Mouse (Mus musculus): ENCODE data around the gene Zbtb20. TPM values are rescaled to one million over a fixed set of nuclear protein-coding genes. Genes with fewer than 3 reads are reported as not detected.

The Zbtb20 gene
- polyA plus RNA-seq, 1 experiment: 4.0 TPM

DNA sequence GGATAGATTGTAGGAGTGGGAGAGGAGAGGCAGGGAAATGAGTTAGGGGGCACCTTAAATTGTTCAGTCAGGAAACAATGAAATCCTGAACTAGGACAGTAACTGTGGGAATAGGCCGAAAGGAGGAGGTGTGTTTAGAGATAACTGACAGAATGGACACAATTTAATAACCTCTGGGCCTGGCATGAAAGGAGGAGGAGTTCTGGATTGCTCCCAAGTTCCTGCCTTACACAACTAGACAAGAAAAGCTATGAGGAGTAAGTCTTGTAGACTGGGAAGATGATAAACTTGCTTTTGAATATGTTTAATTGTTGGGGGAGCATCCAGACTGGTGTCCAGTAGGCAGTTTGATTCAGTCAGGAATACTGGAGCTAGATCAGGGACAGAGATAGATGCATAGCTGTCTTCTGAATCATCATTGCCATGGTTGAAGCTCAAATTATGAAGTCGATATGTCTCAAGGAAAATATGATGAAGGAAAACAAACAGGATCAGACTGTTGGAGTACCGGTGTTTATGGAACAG, 494.9 kb downstream of the Zbtb20 start:
- H3ac ChIP-seq (ENCODE audit: control insufficient read depth, insufficient read length, low read depth): no peak overlapping the region
- H3K79me2 ChIP-seq (ENCODE audit: control insufficient read depth, insufficient read depth): peaks cover 95% of the 10 kb centered on the region
- no peak overlapping the region for H3K4me3 ChIP-seq (ENCODE audit: insufficient read depth, poor library complexity, severe bottlenecking)
- no peaks in the 10 kb centered on the region for H3K27me3 ChIP-seq (ENCODE audit: control insufficient read depth, insufficient read depth, insufficient read length)
- peaks cover 43% of the 10 kb centered on the region for H3K79me3 ChIP-seq (ENCODE audit: low read depth)
- no peak for TF ChIP-seq MAX (IDR thresholded peaks at IDR 0.05)
- no peak for TF ChIP-seq CEBPB (IDR thresholded peaks at IDR 0.05; ENCODE audit: low read depth)
- no peak for TF ChIP-seq MYOD1 (IDR thresholded peaks at IDR 0.05; ENCODE audit: control insufficient read depth, insufficient read length, low read depth)
- TF ChIP-seq CTCF (IDR thresholded peaks at IDR 0.05; ENCODE audit: control insufficient read depth, insufficient read depth, insufficient read length): no peak
- no peak for TF ChIP-seq USF1 (IDR thresholded peaks at IDR 0.05; ENCODE audit: low read depth)
- no peak for TF ChIP-seq FOSL1 (IDR thresholded peaks at IDR 0.05; ENCODE audit: insufficient read depth, low read length, poor library complexity, severe bottlenecking)
- no peak for TF ChIP-seq MYOG (IDR thresholded peaks at IDR 0.05; ENCODE audit: control insufficient read depth, extremely low read depth, insufficient read length)
- no peaks in the 10 kb centered on the region for H3K36me3 ChIP-seq (ENCODE audit: control insufficient read depth, insufficient read depth)

DNA sequence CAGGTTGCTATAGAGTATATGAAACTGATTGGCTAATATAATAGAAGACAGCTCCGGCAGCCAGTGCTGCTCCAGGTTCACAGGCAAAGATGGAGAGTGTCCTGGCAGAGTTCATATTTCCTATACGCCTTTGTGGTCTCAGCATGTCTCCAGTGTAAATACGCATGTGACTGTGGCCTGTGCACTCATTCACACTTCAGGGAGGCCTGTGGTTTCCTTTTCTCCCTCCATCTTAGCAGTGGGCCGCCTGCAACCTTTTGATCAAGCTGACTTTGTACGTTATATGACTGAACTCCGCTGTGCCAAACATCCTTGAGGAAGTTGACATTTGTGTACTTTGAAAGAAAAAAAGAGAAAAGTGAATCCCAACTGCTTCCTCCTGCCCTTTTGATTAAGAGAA, 501.1 kb downstream of the Zbtb20 start:
- Histone ChIP-seq H3K27me3 (ENCODE audit: control insufficient read depth, insufficient read depth, insufficient read length) (no peaks in the 10 kb centered on the region), H3K79me3 (ENCODE audit: low read depth) (peaks cover 19% of the 10 kb centered on the region), H3K79me2 (ENCODE audit: control insufficient read depth, insufficient read depth) (peaks cover 86% of the 10 kb centered on the region), H3K36me3 (ENCODE audit: control insufficient read depth, insufficient read depth) (peaks cover 5% of the 10 kb centered on the region), H3K4me3 (ENCODE audit: insufficient read depth, poor library complexity, severe bottlenecking) (no peak overlapping the region), H3ac (ENCODE audit: control insufficient read depth, insufficient read length, low read depth) (no peak overlapping the region)
- no peak for TF ChIP-seq MAX (IDR thresholded peaks at IDR 0.05)
- TF ChIP-seq CEBPB (IDR thresholded peaks at IDR 0.05; ENCODE audit: low read depth): no peak
- no peak for TF ChIP-seq CTCF (IDR thresholded peaks at IDR 0.05; ENCODE audit: control insufficient read depth, insufficient read depth, insufficient read length)
- TF ChIP-seq USF1 (IDR thresholded peaks at IDR 0.05; ENCODE audit: low read depth): no peak
- TF ChIP-seq MYOD1 (IDR thresholded peaks at IDR 0.05; ENCODE audit: control insufficient read depth, insufficient read length, low read depth): no peak
- TF ChIP-seq FOSL1 (IDR thresholded peaks at IDR 0.05; ENCODE audit: insufficient read depth, low read length, poor library complexity, severe bottlenecking): no peak
- TF ChIP-seq MYOG (IDR thresholded peaks at IDR 0.05; ENCODE audit: control insufficient read depth, extremely low read depth, insufficient read length): no peak

GRCm38 (mm10) chr16:43379351-43380325, 504.0 kb downstream of the Zbtb20 start:
- peaks cover 16% of the 10 kb centered on the region for H3K79me3 ChIP-seq (ENCODE audit: low read depth)
- H3K36me3 ChIP-seq (ENCODE audit: control insufficient read depth, insufficient read depth): peaks cover 13% of the 10 kb centered on the region
- TF ChIP-seq CEBPB (IDR thresholded peaks at IDR 0.05; ENCODE audit: low read depth) (no peak), FOSL1 (IDR thresholded peaks at IDR 0.05; ENCODE audit: insufficient read depth, low read length, poor library complexity, severe bottlenecking) (no peak), CTCF (IDR thresholded peaks at IDR 0.05; ENCODE audit: control insufficient read depth, insufficient read depth, insufficient read length) (no peak)
- no peaks in the 10 kb centered on the region for H3K27me3 ChIP-seq (ENCODE audit: control insufficient read depth, insufficient read depth, insufficient read length)
- H3K4me3 ChIP-seq (ENCODE audit: insufficient read depth, poor library complexity, severe bottlenecking): no peak overlapping the region
- H3ac ChIP-seq (ENCODE audit: control insufficient read depth, insufficient read length, low read depth): no peak overlapping the region
- peaks cover 69% of the 10 kb centered on the region for H3K79me2 ChIP-seq (ENCODE audit: control insufficient read depth, insufficient read depth)

DNA sequence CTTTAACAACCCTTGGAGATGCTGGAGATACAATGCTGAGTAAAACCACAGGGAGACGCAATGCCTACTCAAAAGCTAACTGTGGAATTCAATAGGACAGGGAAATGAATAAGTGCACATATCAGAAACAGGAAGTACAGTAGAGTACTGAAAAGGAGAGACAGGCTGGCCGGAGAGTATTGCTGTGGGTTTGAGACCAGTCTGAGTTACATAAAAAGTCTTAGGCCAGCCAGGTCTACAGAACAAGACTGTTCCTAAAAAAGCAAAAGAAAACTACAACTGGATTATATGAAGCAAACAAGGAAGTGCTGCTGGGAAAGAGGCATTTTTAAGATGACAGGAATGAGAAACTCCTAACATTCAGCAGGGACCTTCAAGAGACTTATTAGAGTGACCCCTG, 505.5 kb downstream of the Zbtb20 start:
- peaks cover 68% of the 10 kb centered on the region for H3K79me2 ChIP-seq (ENCODE audit: control insufficient read depth, insufficient read depth)
- no peaks in the 10 kb centered on the region for H3K27me3 ChIP-seq (ENCODE audit: control insufficient read depth, insufficient read depth, insufficient read length)
- no peak for TF ChIP-seq FOSL1 (IDR thresholded peaks at IDR 0.05; ENCODE audit: insufficient read depth, low read length, poor library complexity, severe bottlenecking)
- H3K36me3 ChIP-seq (ENCODE audit: control insufficient read depth, insufficient read depth): peaks cover 12% of the 10 kb centered on the region
- no peak overlapping the region for H3K4me3 ChIP-seq (ENCODE audit: insufficient read depth, poor library complexity, severe bottlenecking)
- H3K79me3 ChIP-seq (ENCODE audit: low read depth): peaks cover 12% of the 10 kb centered on the region
- H3ac ChIP-seq (ENCODE audit: control insufficient read depth, insufficient read length, low read depth): no peak overlapping the region

GRCm38 (mm10) chr16:43383149-43383740, 507.6 kb downstream of the Zbtb20 start:
- H3ac ChIP-seq (ENCODE audit: control insufficient read depth, insufficient read length, low read depth): no peak overlapping the region
- peaks cover 9% of the 10 kb centered on the region for H3K79me3 ChIP-seq (ENCODE audit: low read depth)
- H3K79me2 ChIP-seq (ENCODE audit: control insufficient read depth, insufficient read depth): peaks cover 53% of the 10 kb centered on the region
- H3K4me3 ChIP-seq (ENCODE audit: insufficient read depth, poor library complexity, severe bottlenecking): no peak overlapping the region
- peaks cover 12% of the 10 kb centered on the region for H3K36me3 ChIP-seq (ENCODE audit: control insufficient read depth, insufficient read depth)
- no peaks in the 10 kb centered on the region for H3K27me3 ChIP-seq (ENCODE audit: control insufficient read depth, insufficient read depth, insufficient read length)
- TF ChIP-seq MAX (IDR thresholded peaks at IDR 0.05): no peak
- no peak for TF ChIP-seq FOSL1 (IDR thresholded peaks at IDR 0.05; ENCODE audit: insufficient read depth, low read length, poor library complexity, severe bottlenecking)
- TF ChIP-seq CTCF (IDR thresholded peaks at IDR 0.05; ENCODE audit: control insufficient read depth, insufficient read depth, insufficient read length): no peak

All from C2C12 (cell line).